Mouse (Mus musculus) heart, embryonic 10.5 days (tissue): Measurements from ENCODE around the gene Ehd2. TPM values are rescaled to one million over a fixed set of nuclear protein-coding genes. Genes with fewer than 3 reads are reported as not detected.

Experiments
- DNase-seq: peaks from one replicate; pipeline ENCODE4 v3.0.0-alpha.2; 2017; ENCODE audit warnings: low spot score
- H3K27ac ChIP-seq: fragments of 300-500 bp; sonication (generic); 2 replicates; pipeline ENCODE4 v1.5.1; 2016; ENCODE audit warnings: mild to moderate bottlenecking
- H3K27me3 ChIP-seq: fragments of 300-500 bp; sonication (generic); 2 replicates; pipeline ENCODE4 v1.6.1; 2016; ENCODE audit warnings: mild to moderate bottlenecking; ENCODE audit not compliant: poor library complexity, insufficient read depth, severe bottlenecking
- H3K36me3 ChIP-seq: fragments of 300-500 bp; sonication (generic); 2 replicates; pipeline ENCODE4 v1.6.1; 2016; ENCODE audit warnings: mild to moderate bottlenecking, moderate library complexity
- H3K4me1 ChIP-seq: fragments of 300-500 bp; sonication (generic); 2 replicates; pipeline ENCODE4 v1.6.1; 2016; ENCODE audit warnings: mild to moderate bottlenecking
- H3K4me3 ChIP-seq: fragments of 300-500 bp; sonication (generic); 2 replicates; pipeline ENCODE4 v1.5.1; 2016; ENCODE audit warnings: mild to moderate bottlenecking, moderate library complexity
- H3K9me3 ChIP-seq: fragments of 300-500 bp; sonication (generic); 2 replicates; pipeline ENCODE4 v1.6.1; 2016; ENCODE audit warnings: mild to moderate bottlenecking, moderate library complexity
- WGBS: fragments of 180-500 bp; shearing (Covaris S2); methylation state at CpG from one replicate; pipeline ENCODE4 v1.1.7; 2016; 5-methylcytosine and 5-hydroxymethylcytosine counted together
- polyA plus RNA-seq: library from polyadenylated mRNA; unstranded; fragments of >200 nt; fragmentation: Nextera tagmentation; extraction: Ambion mirVana; gene quantifications from 2 replicates; pipeline ENCODE4 v1.2.1, GENCODE M21; 2016

Ehd2 gene
- polyA plus RNA-seq, 1 experiment from 2014 or later = 22.1 TPM

- no peak overlapping the region for H3K27ac ChIP-seq
- DNase-seq = peak; percentile 64
- no peaks in the 10 kb centered on the region for H3K9me3 ChIP-seq
- H3K27me3 ChIP-seq = no peaks in the 10 kb centered on the region
- H3K4me3 ChIP-seq = no peak overlapping the region
- WGBS = 73% methylated on average over 5 of the region's 5 CpGs
- H3K4me1 ChIP-seq = no peaks in the 10 kb centered on the region; the same call in 1 of the 2 replicates
- H3K36me3 ChIP-seq = no peaks in the 10 kb centered on the region
Measured at GRCm38 (mm10) chr7:15910521-15910920, 56.8 kb downstream of the Ehd2 start.

- Histone ChIP-seq H3K9me3 (no peaks in the 10 kb centered on the region), H3K27ac (no peak overlapping the region), H3K4me3 (no peak overlapping the region), H3K4me1 (no peaks in the 10 kb centered on the region; the same call in 1 of the 2 replicates), H3K27me3 (no peaks in the 10 kb centered on the region), H3K36me3 (no peaks in the 10 kb centered on the region)
- 56% methylated on average over 8 of the region's 8 CpGs for WGBS
- DNase-seq = peak; percentile 72
Measured at GRCm38 (mm10) chr7:15907971-15908590, 59.3 kb downstream of the Ehd2 start.

GRCm38 (mm10) chr7:15906602-15907001 lies 60.8 kb downstream of the Ehd2 start:
- WGBS = 86% methylated on average over 1 of the region's 1 CpGs
- no peaks in the 10 kb centered on the region for H3K4me1 ChIP-seq
- H3K27me3 ChIP-seq = no peaks in the 10 kb centered on the region
- no peaks in the 10 kb centered on the region for H3K36me3 ChIP-seq
- no peak overlapping the region for H3K4me3 ChIP-seq
- peak; percentile 70 for DNase-seq
- H3K27ac ChIP-seq = no peak overlapping the region
- H3K9me3 ChIP-seq = no peaks in the 10 kb centered on the region

GRCm38 (mm10) chr7:15905861-15906260 lies 61.5 kb downstream of the Ehd2 start:
- Histone ChIP-seq H3K9me3 (no peaks in the 10 kb centered on the region), H3K27ac (no peak overlapping the region), H3K4me1 (no peaks in the 10 kb centered on the region), H3K4me3 (no peak overlapping the region), H3K36me3 (no peaks in the 10 kb centered on the region), H3K27me3 (no peaks in the 10 kb centered on the region)
- 64% methylated on average over 7 of the region's 7 CpGs for WGBS
- no peak for DNase-seq

- H3K9me3 ChIP-seq = no peaks in the 10 kb centered on the region
- no peaks in the 10 kb centered on the region for H3K4me1 ChIP-seq
- H3K27me3 ChIP-seq = no peaks in the 10 kb centered on the region
- H3K4me3 ChIP-seq = no peak overlapping the region
- DNase-seq = no peak
- H3K36me3 ChIP-seq = no peaks in the 10 kb centered on the region
- 72% methylated on average over 9 of the region's 9 CpGs for WGBS
- no peak overlapping the region for H3K27ac ChIP-seq
Measured at GRCm38 (mm10) chr7:15901366-15902048, 65.9 kb downstream of the Ehd2 start.

Other genes starting within 250 kb of the Ehd2 start
- not detected in 2 replicates for gene Obox5, start 217.4 kb downstream of the Ehd2 start, polyA plus RNA-seq
- gene Obox6, start 127.9 kb downstream of the Ehd2 start, polyA plus RNA-seq = not detected in 2 replicates
- not detected in 2 replicates for gene Crx, start 87.6 kb downstream of the Ehd2 start, polyA plus RNA-seq
- not detected in 2 replicates for gene Crxos, start 85.0 kb downstream of the Ehd2 start, polyA plus RNA-seq
- 750 and 752 TPM in 2 replicates for gene Selenow, start 45.2 kb downstream of the Ehd2 start, polyA plus RNA-seq
- gene Nop53, start 21.5 kb downstream of the Ehd2 start, polyA plus RNA-seq = 136 and 152 TPM in 2 replicates
- 5.8 and 7.4 TPM in 2 replicates for gene Bicra, start 80.4 kb upstream of the Ehd2 start, polyA plus RNA-seq
- gene Zfp541, start 94.2 kb upstream of the Ehd2 start, polyA plus RNA-seq = not detected in 2 replicates
- 182 and 196 TPM in 2 replicates for gene Napa, start 130.9 kb upstream of the Ehd2 start, polyA plus RNA-seq
- gene Kptn, start 152.3 kb upstream of the Ehd2 start, polyA plus RNA-seq = 31.6 and 34.9 TPM in 2 replicates
- 0.24 and 0.28 TPM in 2 replicates for gene Slc8a2, start 162.3 kb upstream of the Ehd2 start, polyA plus RNA-seq
- gene Meis3, start 207.5 kb upstream of the Ehd2 start, polyA plus RNA-seq = 22.5 and 41.8 TPM in 2 replicates